Mouse (Mus musculus) thymus, postnatal 4 days (tissue): Measurements from ENCODE around the gene Pde3a.
A peak's percentile ranks its signal among the peaks of the same experiment; 100 is the strongest.

Experiments used
- DNase-seq: peaks from one replicate; pipeline ENCODE4 v3.0.0; 2021

The Pde3a gene

GRCm38 (mm10) chr6:141328071-141328470 is 79.0 kb downstream of the Pde3a start:
- DNase-seq = no peak

- DNase-seq = no peak
Observed at GRCm38 (mm10) chr6:141331464-141331863, 82.4 kb downstream of the Pde3a start.

DNA sequence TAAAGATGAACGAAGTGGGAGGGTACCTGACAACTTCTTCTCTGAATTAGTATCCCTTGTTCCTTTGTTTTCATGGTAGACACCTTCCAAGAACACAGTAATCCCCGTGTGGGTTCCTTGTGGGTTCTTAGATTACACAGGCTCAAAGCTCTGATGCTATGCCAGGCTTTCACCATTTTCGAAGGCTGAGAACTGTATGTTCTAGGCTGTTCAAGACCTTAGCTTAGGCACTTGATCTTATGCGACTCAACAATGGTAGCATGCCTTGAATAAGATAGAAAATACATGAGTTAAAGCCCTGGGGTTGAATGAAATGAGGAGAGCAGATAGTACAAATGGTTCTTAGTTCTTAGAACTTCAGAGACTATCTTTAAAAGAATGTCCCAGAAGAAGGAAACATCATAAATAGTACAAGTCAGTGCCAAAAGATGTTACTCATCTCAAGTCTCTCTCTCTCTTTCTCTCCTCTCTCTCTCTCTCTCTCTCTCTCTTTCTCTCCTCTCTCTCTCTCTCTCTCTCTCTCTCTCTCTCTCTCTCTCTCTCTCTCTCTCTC is 83.6 kb downstream of the Pde3a start:
- no peak for DNase-seq

DNA sequence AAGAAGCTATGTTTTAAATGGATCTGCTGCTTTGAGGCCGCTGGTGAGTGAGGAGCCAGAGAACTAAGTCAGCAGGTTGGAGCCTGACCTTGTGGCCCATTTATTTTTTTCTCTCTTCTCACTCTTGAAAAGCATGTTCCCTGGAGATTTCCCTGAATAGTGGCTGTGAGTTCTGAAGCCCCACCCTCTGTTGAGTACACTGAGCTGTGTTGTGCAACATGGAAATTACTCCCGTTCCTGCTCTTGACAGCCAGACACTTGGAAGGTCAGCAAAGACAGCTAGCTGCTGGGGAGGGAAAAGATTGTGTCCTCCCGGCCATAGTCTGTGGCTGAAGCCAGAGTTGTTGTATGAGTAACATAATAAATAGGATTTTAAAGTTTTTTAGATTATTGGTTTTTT is 84.2 kb downstream of the Pde3a start:
- DNase-seq = no peak

DNA sequence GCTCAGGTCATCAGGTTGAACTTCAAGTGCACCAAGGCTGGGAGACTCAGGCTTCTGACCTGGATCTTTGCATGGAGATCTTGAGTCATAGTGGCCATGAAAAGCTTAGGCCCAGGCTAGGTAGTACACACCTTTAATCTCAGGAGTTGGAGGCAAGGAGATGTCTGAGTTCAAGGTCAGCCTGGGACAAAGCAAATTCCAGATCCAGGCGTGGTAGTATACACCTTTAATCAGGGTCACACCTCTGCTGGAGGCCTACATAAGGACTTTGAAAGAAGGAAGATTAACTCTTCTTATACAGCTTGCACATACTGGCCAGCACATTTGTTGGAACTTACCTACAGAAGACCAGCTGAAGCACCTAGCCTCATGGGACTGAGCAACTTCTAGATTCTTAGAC is 86.8 kb downstream of the Pde3a start:
- DNase-seq = no peak

- no peak for DNase-seq
Observed at GRCm38 (mm10) chr6:141336438-141336837, 87.4 kb downstream of the Pde3a start.

- peak; percentile 31 for DNase-seq
Observed at GRCm38 (mm10) chr6:141337673-141338072, 88.6 kb downstream of the Pde3a start.

DNA sequence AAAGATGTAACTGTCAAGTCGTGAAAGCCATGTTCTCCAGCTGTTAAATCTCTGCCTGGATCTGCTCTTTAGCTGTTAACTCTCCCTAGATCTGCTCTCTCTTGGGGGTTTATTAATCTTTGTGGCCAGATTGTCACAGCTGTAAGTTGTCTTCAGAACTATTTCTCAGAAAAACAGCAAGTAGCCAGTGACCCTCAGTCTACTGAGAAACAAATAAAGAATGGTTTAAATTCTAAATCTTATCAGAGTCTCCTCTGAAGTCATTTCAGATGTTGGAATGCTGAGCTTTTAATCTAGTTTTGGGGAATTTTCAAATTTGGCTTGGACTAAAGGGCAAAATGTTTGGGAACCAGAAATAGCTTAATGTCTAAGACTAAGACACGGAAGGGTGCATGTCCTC is 92.3 kb downstream of the Pde3a start:
- no peak for DNase-seq

GRCm38 (mm10) chr6:141347870-141348269 is 98.8 kb downstream of the Pde3a start:
- no peak for DNase-seq

GRCm38 (mm10) chr6:141348542-141348941 is 99.5 kb downstream of the Pde3a start:
- DNase-seq = no peak

DNA sequence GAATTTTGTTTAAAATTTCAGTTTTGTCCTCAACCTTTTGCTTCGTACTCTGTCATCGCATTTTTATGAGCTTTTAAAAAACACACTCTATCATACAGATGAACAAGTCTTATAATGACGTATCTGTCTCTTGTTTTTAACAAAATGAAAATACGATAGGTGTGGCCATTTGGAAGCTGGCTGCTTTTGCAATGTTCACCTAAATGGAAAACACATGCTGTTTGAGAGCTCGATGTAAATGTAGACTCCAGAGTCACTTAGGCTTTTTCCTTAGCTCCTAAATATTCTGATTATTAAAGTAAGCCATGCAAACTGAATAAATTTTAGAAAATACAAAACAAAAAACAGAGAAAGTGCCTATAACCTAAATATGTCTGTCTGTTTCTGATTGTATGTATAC is 101.2 kb downstream of the Pde3a start:
- DNase-seq = no peak

GRCm38 (mm10) chr6:141352277-141352676 is 103.2 kb downstream of the Pde3a start:
- no peak for DNase-seq

- no peak for DNase-seq
Observed at GRCm38 (mm10) chr6:141363664-141364063, 114.6 kb downstream of the Pde3a start.

DNA sequence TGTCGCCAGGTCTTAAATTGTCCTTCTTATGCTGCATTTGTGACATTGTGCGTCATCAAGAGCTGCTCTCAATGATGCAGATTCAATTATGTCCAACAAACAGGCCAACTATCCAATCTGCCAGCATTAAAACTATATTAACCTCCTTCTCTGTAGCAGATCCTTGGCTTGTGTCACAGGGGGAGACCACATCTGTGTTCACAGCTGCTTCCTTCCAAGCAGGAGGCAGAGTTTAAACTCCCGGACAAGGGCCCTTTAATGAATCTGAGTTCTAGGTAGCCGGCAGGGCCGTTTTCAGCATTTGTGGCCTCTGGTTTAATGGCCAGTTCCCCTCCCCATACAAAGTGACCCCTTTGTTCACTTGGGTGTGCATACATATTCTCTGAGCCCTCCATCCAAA is 118.0 kb downstream of the Pde3a start:
- DNase-seq = no peak

- peak; percentile 11 for DNase-seq
Observed at GRCm38 (mm10) chr6:141372697-141373096, 123.6 kb downstream of the Pde3a start.

DNA sequence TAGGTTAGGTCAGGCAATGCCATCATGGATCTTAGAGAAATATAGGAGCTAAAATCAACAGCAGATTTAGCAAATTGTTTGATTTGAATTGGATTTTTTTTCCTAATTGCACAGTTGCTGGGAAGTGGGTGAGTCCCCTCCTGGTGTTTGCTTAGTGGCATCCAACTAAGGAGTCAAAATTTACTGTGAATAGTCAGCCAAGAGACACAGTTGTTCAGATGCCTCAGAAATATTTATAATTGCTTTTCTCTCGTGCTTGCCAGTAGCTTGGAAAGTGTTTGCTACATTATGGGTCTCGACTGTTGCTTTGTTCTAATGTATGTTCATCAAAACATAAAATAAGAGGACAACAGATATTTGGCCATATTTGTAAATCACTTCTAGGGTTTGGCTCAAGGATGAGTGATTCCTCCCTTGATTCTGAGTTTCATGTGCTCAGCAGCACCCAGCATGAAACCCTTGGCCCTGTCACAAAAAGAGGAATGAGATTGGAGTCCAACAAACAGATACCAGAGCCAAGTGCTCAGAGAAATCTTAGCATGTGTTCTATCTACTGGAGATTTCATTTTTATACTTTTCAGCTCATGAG is 125.5 kb downstream of the Pde3a start:
- DNase-seq = no peak

DNA sequence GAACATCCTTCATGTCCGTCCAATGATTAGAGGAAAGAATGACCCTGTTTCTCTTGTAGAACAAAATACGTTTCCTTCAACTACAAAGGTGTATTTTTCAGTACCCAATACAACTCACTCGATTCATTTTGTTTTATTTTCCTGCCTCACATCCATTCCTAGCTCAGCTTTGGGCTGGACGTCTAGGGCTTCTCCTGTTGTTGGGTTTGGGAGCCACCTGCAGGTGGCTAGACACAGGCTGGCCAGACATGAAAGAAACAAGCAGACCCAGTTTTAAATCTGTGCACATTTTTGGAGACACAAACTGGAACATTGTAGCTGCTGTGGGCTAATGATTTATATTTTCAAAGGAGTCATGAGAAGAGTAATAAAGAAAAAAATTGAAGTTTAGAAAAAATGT is 126.1 kb downstream of the Pde3a start:
- no peak for DNase-seq

DNA sequence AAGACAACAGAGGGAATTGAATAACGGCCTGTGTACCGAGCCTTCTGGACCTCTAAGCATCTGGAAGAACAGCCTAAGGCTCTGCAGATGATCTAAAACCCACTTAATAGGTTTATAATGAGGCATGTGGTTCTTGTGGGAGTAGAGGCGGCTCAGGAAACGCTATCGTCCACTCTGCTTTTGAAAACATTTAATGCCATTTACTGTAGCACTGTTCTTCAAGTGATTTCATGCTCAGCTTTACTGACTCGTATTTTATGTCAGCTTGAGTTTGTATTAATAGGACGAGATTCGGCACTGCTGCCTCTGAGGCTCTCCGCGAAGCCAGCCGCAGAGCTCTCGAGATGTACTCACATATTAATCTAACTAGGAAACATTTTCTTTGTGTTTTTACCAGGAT is 131.9 kb downstream of the Pde3a start:
- DNase-seq = no peak

DNA sequence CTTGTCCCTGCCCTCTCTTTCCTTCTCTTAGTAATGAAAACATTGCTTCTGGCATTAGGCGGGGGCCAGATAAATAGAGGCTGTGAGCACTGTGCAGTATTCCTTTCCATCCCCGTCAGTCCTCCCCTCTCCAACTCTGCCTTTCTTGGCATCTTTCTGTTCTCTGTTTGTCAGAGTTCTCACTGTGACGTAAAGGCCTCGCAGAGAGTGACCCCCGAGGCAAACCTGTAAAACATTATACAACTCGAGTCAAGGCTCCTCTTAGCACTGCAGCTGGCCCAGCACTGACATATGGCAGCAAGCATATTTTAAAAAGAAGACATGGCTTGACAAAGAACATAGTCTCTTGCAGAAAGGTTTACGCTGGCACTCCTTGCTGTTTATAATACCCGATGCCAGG is 132.4 kb downstream of the Pde3a start:
- no peak for DNase-seq

- no peak for DNase-seq
Observed at GRCm38 (mm10) chr6:141381881-141382370, 132.9 kb downstream of the Pde3a start.

DNA sequence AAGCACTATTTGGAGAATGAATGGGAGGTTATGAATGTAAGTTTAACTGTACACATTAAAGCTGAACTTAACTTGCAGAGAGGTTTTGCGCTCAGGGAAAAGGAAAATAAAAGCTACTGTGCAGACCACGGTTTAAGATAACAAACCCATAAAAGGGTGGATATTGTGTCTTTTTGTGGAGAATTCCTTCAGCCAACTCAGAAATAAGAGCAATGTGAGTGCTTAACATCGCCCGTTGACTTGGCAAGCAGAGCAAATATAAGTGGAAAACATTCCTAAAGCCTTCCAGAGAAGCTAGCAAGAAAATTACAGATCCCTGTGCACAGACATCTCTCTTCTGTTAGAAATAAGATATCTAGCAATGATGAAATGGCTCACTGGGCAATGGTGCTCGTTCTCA is 139.0 kb downstream of the Pde3a start:
- DNase-seq = no peak

DNA sequence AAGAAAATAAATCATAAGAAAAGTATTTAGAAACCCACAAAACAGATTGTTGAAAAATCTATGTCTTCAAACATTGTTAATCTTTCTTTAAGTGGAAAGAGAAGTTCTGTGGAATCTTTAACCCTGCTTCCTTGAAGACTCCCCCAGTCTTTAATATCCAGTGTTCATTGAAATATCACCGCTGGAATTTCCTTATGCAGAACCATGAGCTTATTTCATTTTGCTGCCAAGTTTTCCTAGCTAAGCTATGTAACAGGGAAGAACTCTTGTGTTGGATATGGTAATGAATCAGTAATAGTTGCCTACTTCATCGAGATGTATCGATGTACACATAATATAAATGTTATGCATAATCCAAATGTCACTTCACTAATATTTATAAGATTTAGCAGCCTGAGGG is 146.9 kb downstream of the Pde3a start:
- DNase-seq = no peak

GRCm38 (mm10) chr6:141399411-141399810 is 150.3 kb downstream of the Pde3a start:
- no peak for DNase-seq

- DNase-seq = no peak
Observed at GRCm38 (mm10) chr6:141403943-141404342, 154.9 kb downstream of the Pde3a start.

DNA sequence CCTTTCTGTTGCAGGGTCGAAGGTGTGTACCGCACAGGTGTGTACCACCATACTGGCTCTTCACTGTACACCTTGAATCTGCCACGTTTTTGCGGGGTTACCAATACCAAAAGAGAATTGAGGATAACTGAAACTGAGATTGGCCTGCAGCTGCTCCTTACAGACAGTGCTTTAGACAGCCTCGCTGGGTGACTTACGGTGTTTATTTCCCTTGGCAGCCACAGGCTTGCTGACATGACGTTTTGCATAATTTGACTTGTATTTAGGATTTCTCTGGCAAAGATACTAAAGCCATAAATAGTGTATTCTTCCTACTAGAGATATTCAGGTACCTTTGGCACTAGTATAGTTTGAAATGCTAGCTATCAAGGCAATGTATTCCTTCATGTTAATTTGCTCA is 155.6 kb downstream of the Pde3a start:
- DNase-seq = no peak
